Mouse (Mus musculus) hindbrain, embryonic 11.5 days (tissue): ENCODE results near the gene Naa11. TPM values are rescaled to one million over a fixed set of nuclear protein-coding genes. Genes with fewer than 3 reads are reported as not detected.

Experiments used
- ATAC-seq: fragments of 200-750 bp; cut with Nextera tagmentation; 2 replicates; pipeline ENCODE4 v1.8.0; 2017; ENCODE audit warnings: mild to moderate bottlenecking, moderate TSS enrichment, moderate library complexity; ENCODE audit not compliant: low FRiP score
- DNase-seq: peaks from one replicate; pipeline ENCODE4 v3.0.0-alpha.2; 2015; ENCODE audit warnings: low spot score
- H3K27ac ChIP-seq: fragments of 300-500 bp; sonication (generic); 2 replicates; pipeline ENCODE4 v1.5.1; 2014; ENCODE audit warnings: mild to moderate bottlenecking, low read depth, low read length
- H3K27me3 ChIP-seq: fragments of 300-500 bp; sonication (generic); 2 replicates; pipeline ENCODE4 v1.6.1; 2014; ENCODE audit warnings: mild to moderate bottlenecking, low read length, moderate library complexity, mixed read lengths; ENCODE audit not compliant: control insufficient read depth, insufficient read depth
- H3K36me3 ChIP-seq: fragments of 300-500 bp; sonication (generic); 2 replicates; pipeline ENCODE4 v1.6.1; 2014; ENCODE audit warnings: mild to moderate bottlenecking, low read length, moderate library complexity, mixed read lengths; ENCODE audit not compliant: control insufficient read depth, insufficient read depth
- H3K4me1 ChIP-seq: fragments of 300-500 bp; sonication (generic); replicated peaks from 2 replicates; pipeline ENCODE4 v1.6.1; 2014; ENCODE audit warnings: low read length, mixed read lengths; ENCODE audit not compliant: control insufficient read depth, insufficient read depth
- H3K4me2 ChIP-seq: fragments of 300-500 bp; sonication (generic); replicated peaks from 2 replicates; pipeline ENCODE4 v1.6.1; 2014; ENCODE audit warnings: mild to moderate bottlenecking, low read depth, low read length
- H3K4me3 ChIP-seq: fragments of 300-500 bp; sonication (generic); 2 replicates; pipeline ENCODE4 v1.5.1; 2014; ENCODE audit warnings: low read depth, low read length
- H3K9ac ChIP-seq: fragments of 300-500 bp; sonication (generic); 2 replicates; pipeline ENCODE4 v1.6.1; 2014; ENCODE audit warnings: low read depth, low read length
- H3K9me3 ChIP-seq: fragments of 300-500 bp; sonication (generic); 2 replicates; pipeline ENCODE4 v1.6.1; 2016; ENCODE audit warnings: low read length; ENCODE audit not compliant: control insufficient read depth
- WGBS: fragments of 180-500 bp; shearing (Covaris S2); extraction: QIAGEN DNeasy Blood & Tissue Kit; methylation state at CpG from one replicate; pipeline ENCODE4 v1.1.7; 2014; 5-methylcytosine and 5-hydroxymethylcytosine counted together
- polyA plus RNA-seq: library from polyadenylated mRNA; unstranded; fragments of >200 nt; fragmentation: Nextera tagmentation; extraction: Ambion mirVana; gene quantifications from 2 replicates; pipeline ENCODE4 v1.2.1, GENCODE M21; 2014

Naa11 gene
- polyA plus RNA-seq, 1 experiment from 2014 or later = not detected

DNA sequence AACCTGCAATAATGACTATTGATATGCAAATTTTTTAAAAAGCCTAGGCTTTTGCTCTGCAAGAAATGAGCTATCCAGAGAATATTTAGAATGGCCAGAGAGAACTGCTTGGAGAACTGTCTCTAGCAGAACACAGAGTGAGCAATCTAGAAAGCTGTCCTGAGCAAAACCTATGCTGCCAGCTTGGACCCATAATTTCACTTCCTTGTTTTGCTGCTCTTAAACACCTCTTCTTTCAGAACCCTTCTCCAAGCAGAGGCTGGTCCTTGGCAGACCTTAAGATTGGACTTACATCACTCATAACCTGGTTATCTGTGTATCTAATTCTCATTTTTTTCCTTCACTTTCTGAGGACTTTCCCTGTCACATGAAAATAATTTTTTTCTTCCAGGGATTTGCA, 8.9 kb upstream of the Naa11 start:
- ATAC-seq (no peak), DNase-seq (no peak)
- H3K4me1 ChIP-seq = no peaks in the 10 kb centered on the region
- no peak overlapping the region for H3K4me3 ChIP-seq
- no peaks in the 10 kb centered on the region for H3K27me3 ChIP-seq
- H3K36me3 ChIP-seq = no peaks in the 10 kb centered on the region
- H3K4me2 ChIP-seq = no peak overlapping the region
- H3K9me3 ChIP-seq = no peaks in the 10 kb centered on the region
- H3K27ac ChIP-seq = no peak overlapping the region
- no peak overlapping the region for H3K9ac ChIP-seq

- Histone ChIP-seq H3K4me3 (no peak overlapping the region), H3K9me3 (no peaks in the 10 kb centered on the region), H3K4me1 (no peaks in the 10 kb centered on the region), H3K4me2 (no peak overlapping the region), H3K9ac (no peak overlapping the region), H3K27ac (no peak overlapping the region), H3K27me3 (no peaks in the 10 kb centered on the region), H3K36me3 (no peaks in the 10 kb centered on the region)
- DNase-seq (no peak), ATAC-seq (no peak)
- 92% methylated on average over 4 of the region's 4 CpGs for WGBS
Observed at GRCm38 (mm10) chr5:97397585-97397984, 5.4 kb upstream of the Naa11 start.

DNA sequence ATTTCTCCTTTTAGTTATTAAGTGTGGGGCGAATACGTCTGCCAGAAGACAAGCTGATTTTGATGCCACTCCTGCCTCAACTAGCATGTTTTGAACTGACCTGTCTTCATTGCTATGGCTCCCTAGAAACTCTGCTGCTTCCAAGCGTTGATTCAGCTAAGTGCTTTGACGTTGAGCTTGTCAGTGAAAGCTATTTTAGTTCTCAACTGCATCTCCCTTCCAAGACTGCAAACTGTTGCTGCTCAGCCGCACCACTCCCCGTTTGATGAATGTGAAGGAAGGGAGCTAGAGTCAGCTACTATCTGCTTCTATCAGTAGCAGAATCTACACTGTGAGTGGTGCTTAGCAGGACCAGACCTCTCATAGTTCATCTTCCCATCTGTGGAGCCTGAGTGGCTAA, 4.6 kb downstream of the Naa11 start:
- Histone ChIP-seq H3K4me3 (no peak overlapping the region), H3K4me1 (no peaks in the 10 kb centered on the region), H3K27me3 (no peaks in the 10 kb centered on the region), H3K9me3 (no peaks in the 10 kb centered on the region), H3K9ac (no peak overlapping the region), H3K27ac (no peak overlapping the region), H3K4me2 (no peak overlapping the region), H3K36me3 (no peaks in the 10 kb centered on the region)
- 86% methylated on average over 6 of the region's 6 CpGs for WGBS
- ATAC-seq (no peak), DNase-seq (no peak)

DNA sequence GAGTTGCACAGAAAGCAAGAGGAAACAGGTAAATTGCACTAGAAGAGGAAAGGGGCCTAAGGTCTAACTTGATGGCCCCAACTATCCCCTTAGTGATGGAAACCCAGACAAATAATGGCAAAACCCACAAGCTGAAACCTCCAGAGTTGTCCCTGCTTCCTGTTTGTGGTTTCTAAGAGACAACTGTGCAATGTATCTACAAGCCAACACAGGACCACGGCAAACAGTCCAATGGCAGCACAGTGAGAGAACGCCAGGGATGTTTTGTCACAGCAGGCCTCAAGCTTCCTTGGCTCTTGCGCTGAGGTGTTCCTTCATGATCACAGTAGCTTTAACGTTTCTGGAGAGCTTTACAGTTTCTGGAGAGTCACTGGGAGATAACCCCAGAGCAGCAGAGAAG, 7.8 kb downstream of the Naa11 start:
- no peak overlapping the region for H3K4me2 ChIP-seq
- no peak overlapping the region for H3K9ac ChIP-seq
- H3K9me3 ChIP-seq = no peaks in the 10 kb centered on the region
- no peak for DNase-seq
- WGBS = 79% methylated on average over 4 of the region's 4 CpGs
- H3K27ac ChIP-seq = no peak overlapping the region
- H3K36me3 ChIP-seq = no peaks in the 10 kb centered on the region
- no peak overlapping the region for H3K4me3 ChIP-seq
- no peaks in the 10 kb centered on the region for H3K27me3 ChIP-seq
- H3K4me1 ChIP-seq = no peaks in the 10 kb centered on the region
- no peak for ATAC-seq

DNA sequence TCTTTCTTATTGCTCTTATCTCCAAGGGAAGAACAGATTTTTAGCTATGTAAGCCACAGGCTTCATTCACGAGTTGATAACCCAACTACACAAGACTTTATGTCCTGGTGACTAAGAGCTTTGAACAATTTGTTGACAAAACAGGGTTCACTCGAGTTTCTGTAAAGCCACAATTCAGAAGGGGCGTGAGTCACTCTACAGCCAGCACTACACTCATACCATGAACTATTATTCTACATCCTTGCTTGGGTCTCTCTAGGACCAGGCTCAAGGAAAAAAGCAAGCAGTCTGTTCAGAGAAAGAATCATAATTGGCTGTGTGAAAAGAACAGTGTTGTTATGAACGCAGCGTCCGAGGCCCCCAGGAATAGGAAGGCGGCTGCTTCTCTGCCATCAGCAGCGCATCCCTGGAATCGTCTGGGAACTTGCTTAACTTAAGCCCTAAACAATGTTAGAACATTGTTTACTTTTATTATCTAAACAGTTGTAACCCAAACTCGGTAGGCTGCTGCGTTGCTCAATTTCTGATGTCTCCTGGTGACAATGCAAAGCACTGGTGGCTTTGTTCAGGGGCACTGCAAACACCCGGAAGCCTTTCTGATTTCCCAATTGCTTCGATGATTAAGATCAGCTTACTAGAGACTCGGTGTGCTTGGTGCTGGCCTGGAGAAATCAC, 9.5 kb downstream of the Naa11 start:
- H3K27ac ChIP-seq = no peak overlapping the region
- WGBS = 81% methylated on average over 14 of the region's 14 CpGs
- no peak overlapping the region for H3K4me3 ChIP-seq
- no peaks in the 10 kb centered on the region for H3K36me3 ChIP-seq
- H3K27me3 ChIP-seq = no peaks in the 10 kb centered on the region
- H3K9me3 ChIP-seq = no peaks in the 10 kb centered on the region
- DNase-seq (no peak), ATAC-seq (no peak)
- H3K4me1 ChIP-seq = no peaks in the 10 kb centered on the region
- no peak overlapping the region for H3K9ac ChIP-seq
- H3K4me2 ChIP-seq = no peak overlapping the region

- H3K36me3 ChIP-seq = no peaks in the 10 kb centered on the region
- ATAC-seq (no peak), DNase-seq (peak; percentile 6)
- H3K4me1 ChIP-seq = no peaks in the 10 kb centered on the region
- no peak overlapping the region for H3K4me2 ChIP-seq
- H3K4me3 ChIP-seq = no peak overlapping the region
- no peaks in the 10 kb centered on the region for H3K9me3 ChIP-seq
- no peaks in the 10 kb centered on the region for H3K27me3 ChIP-seq
- no peak overlapping the region for H3K27ac ChIP-seq
- 14% methylated on average over 3 of the region's 3 CpGs for WGBS
- no peak overlapping the region for H3K9ac ChIP-seq
Observed at GRCm38 (mm10) chr5:97379976-97380375, 12.2 kb downstream of the Naa11 start.

- H3K27me3 ChIP-seq = no peaks in the 10 kb centered on the region
- no peak overlapping the region for H3K27ac ChIP-seq
- 80% methylated on average over 8 of the region's 8 CpGs for WGBS
- H3K4me2 ChIP-seq = no peak overlapping the region
- no peaks in the 10 kb centered on the region for H3K9me3 ChIP-seq
- no peak for DNase-seq
- no peaks in the 10 kb centered on the region for H3K36me3 ChIP-seq
- no peaks in the 10 kb centered on the region for H3K4me1 ChIP-seq
- ATAC-seq = no peak
- no peak overlapping the region for H3K4me3 ChIP-seq
- no peak overlapping the region for H3K9ac ChIP-seq
Observed at GRCm38 (mm10) chr5:97364781-97365180, 27.4 kb downstream of the Naa11 start.

DNA sequence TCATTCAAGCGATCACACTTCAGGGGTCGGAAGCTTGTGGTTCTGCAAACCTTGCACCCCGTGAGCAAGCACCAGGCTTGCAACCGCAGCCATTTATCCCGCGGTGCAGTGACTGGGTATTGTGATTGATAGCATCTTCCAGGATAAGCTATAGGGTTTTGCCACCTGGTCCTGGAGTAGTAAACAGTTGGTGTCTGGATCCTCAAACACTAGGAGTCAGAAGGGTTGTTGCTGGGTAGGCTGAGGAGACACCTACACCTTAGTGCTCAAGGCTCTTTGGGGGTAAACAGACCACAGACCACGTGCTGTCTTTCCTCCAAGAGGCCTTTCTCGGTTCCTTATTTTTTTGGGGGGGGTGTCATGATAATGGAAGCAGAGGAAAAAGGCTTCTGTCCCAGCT, 27.9 kb downstream of the Naa11 start:
- Histone ChIP-seq H3K9me3 (no peaks in the 10 kb centered on the region), H3K9ac (no peak overlapping the region), H3K4me2 (no peak overlapping the region), H3K4me3 (no peak overlapping the region), H3K27me3 (no peaks in the 10 kb centered on the region), H3K4me1 (no peaks in the 10 kb centered on the region), H3K27ac (no peak overlapping the region), H3K36me3 (no peaks in the 10 kb centered on the region)
- DNase-seq (no peak), ATAC-seq (no peak)
- 55% methylated on average over 8 of the region's 8 CpGs for WGBS

GRCm38 (mm10) chr5:97362539-97362938, 29.6 kb downstream of the Naa11 start:
- no peak overlapping the region for H3K4me3 ChIP-seq
- H3K36me3 ChIP-seq = no peaks in the 10 kb centered on the region
- no peak overlapping the region for H3K27ac ChIP-seq
- DNase-seq (no peak), ATAC-seq (no peak)
- H3K27me3 ChIP-seq = no peaks in the 10 kb centered on the region
- H3K9me3 ChIP-seq = no peaks in the 10 kb centered on the region
- 79% methylated on average over 2 of the region's 2 CpGs for WGBS
- no peaks in the 10 kb centered on the region for H3K4me1 ChIP-seq
- no peak overlapping the region for H3K9ac ChIP-seq
- H3K4me2 ChIP-seq = no peak overlapping the region
